Mouse (Mus musculus) thymus, postnatal 25 days (tissue): ENCODE results near the gene Tmem132c.

Source experiments
- DNase-seq: peaks from one replicate; pipeline ENCODE4 v3.0.0; 2022

Gene Tmem132c

DNA sequence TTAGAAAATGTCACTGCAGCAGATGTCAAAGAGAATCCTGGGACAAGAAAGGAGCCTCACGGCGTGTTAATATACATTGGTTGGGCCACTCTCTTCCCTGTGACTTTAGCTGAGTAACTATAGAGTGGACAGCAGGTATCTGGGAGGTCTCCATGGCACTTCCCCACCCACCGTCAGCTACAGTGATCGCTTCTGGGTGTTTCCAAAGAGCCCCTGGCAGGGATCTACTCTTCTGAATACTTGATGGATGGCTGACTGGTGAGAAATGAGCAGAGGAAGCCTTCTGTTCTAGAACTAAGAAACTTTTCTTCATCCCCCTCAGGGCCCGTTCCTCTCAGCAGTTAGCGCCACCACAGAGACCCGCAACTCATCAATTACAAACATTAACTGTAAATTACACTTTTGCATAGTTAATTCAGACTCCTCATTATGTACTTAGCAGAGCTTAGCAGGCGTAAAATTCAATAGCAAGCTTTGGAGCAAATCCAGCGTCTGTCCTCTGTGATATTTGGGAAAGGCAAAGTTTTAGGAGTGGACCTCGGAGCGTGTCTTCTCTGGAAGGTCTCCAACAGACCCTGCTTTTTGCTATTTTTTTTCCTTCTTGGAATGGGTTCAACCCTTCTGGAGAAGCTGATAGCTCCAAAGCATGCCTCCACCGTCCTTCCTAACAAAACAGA is 257.7 kb downstream of the Tmem132c start:
- no peak for DNase-seq

GRCm38 (mm10) chr5:127502838-127503237 is 261.2 kb downstream of the Tmem132c start:
- no peak for DNase-seq

GRCm38 (mm10) chr5:127505697-127506096 is 264.1 kb downstream of the Tmem132c start:
- DNase-seq: no peak

GRCm38 (mm10) chr5:127511653-127512052 is 270.0 kb downstream of the Tmem132c start:
- no peak for DNase-seq

- no peak for DNase-seq
Observed at GRCm38 (mm10) chr5:127515960-127516359, 274.4 kb downstream of the Tmem132c start.

GRCm38 (mm10) chr5:127522744-127523476 is 281.3 kb downstream of the Tmem132c start:
- DNase-seq: no peak

GRCm38 (mm10) chr5:127527344-127527974 is 285.9 kb downstream of the Tmem132c start:
- DNase-seq: no peak

- no peak for DNase-seq
Observed at GRCm38 (mm10) chr5:127537508-127537907, 295.9 kb downstream of the Tmem132c start.

DNA sequence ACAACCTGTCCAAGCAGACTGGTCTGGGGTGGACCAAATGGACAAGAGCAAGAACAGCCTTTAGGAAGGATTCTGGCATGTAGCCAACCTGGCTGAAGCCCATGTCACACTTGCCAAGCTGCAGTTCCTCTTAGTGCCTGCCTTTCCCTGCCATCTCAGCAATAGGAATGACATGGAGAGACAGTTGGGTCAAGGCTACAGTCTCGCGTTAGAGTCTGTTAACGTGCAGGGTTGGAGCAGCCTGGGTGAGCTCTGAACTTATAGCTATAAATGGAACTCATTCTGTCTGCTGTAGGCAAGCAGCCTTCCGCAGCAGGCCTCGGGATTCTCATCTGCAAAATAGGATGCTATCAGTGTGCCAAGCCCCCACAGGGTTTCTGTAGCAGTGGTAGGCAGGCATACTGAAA is 305.0 kb downstream of the Tmem132c start:
- DNase-seq: no peak

GRCm38 (mm10) chr5:127548136-127548535 is 306.5 kb downstream of the Tmem132c start:
- no peak for DNase-seq

DNA sequence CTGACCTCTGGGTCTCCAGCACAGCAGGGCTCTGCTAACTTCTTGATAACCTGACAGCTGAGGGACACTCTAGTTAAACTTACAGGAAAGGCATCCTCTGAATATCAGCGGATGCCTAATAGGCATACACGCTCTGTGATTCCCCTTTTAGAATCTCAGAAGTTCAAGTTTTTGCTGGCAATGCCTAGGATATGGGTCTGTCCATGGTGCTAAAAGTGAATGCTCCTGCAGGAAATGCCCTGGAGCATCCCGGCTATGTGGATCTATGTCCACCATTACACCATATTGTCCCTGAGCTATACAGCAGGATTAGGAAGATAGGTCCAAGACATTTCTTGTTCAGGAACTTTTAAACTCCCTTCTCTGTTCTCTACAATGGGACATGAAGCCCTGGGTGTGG is 319.5 kb downstream of the Tmem132c start:
- no peak for DNase-seq

- DNase-seq: no peak
Observed at GRCm38 (mm10) chr5:127567165-127567741, 325.6 kb downstream of the Tmem132c start.

GRCm38 (mm10) chr5:127577419-127577818 is 335.8 kb downstream of the Tmem132c start:
- DNase-seq: no peak

GRCm38 (mm10) chr5:127583658-127584057 is 342.1 kb downstream of the Tmem132c start:
- no peak for DNase-seq

- no peak for DNase-seq
Observed at GRCm38 (mm10) chr5:127587854-127588253, 346.2 kb downstream of the Tmem132c start.

- no peak for DNase-seq
Observed at GRCm38 (mm10) chr5:127592406-127592805, 350.8 kb downstream of the Tmem132c start.

GRCm38 (mm10) chr5:127592854-127593253 is 351.2 kb downstream of the Tmem132c start:
- peak; percentile 11 for DNase-seq

- DNase-seq: no peak
Observed at GRCm38 (mm10) chr5:127595676-127596075, 354.1 kb downstream of the Tmem132c start.

DNA sequence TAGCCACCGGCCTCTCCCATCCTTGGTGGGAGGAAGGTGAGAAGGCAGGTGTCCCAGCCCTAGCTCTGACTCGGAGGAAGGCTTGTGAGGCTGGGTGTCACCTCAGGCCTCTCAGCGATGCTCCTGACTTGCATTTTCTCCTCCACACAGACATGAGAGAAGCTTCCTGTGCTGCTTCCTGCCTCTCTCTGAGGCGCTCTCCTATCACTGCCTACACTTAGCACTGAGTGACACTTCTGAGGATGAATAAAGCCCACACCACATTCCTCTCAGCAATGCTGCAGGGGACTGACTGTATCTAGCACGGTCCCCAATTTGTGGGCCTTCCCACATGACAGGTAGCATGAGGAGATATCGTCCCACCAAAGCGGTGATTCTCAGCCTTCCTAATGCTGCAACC is 355.3 kb downstream of the Tmem132c start:
- DNase-seq: no peak

DNA sequence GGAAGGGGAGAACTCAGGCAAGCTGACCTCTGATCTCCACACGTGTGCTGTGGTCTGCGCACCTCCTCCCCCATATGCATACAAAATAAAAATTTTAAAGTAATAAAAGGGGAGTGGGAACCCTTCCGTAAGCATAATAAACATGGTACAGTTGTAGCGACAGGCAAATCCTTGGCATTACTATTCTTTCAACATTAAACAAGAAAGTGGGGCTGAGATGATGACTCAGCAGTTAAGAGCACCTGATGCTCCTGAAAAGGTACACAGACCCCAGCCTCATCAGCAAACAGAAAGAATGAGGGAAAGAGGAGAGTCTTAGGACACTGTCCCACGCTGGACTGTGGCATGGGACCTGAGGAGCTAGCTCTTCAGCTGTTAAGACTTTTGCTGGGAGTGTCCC is 361.4 kb downstream of the Tmem132c start:
- no peak for DNase-seq

DNA sequence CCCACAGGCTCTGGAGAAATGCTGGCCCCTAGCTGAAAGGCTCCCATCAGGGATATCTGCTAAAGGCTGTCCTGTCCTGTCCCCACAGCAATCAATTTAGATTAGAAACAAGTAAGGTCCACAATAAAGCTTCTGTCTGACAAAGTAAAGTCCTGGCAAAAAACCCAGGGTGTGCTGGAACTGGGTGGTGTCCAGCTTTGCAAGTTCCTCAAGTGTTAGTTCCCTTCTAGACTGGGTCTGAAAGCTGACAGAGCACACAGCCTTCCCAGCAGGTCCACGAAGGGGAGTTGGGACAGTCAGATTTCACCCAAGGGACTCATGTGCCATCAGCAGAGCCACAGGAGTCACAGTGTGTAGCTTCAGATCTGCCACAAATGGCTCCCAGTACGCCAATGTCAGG is 365.9 kb downstream of the Tmem132c start:
- DNase-seq: no peak

DNA sequence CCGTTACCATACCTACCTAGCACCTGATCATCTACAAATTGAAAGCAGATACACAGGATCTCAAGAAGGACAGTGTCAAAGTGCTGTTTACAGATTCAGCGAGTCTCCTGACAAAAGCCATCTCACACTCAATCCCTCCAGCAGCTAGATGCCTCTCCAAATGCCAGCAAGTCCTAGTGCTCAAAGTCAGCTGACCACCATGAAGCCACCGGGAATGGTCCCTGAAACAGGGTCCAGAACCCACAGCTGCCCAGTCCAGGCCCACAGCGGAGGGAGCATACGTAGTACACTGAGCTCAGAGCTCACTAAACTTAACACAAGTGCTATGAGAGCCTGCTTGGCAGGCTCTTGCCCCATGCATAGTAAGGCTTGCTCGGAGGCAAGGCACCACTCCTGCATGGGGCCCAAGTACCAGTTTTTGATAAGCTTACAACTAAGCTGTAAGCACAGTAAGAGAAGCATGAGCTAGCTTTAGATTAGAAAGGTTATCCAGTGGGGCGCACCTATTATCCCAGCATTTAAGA is 367.6 kb downstream of the Tmem132c start:
- no peak for DNase-seq

GRCm38 (mm10) chr5:127610787-127611509 is 369.3 kb downstream of the Tmem132c start:
- peak; percentile 5 for DNase-seq
